Mouse (Mus musculus): ENCODE results near the gene Cachd1. TPM values are rescaled to one million over a fixed set of nuclear protein-coding genes. Genes with fewer than 3 reads are reported as not detected.

The Cachd1 gene
- polyA plus RNA-seq, 1 experiment from 2014 or later: not detected

GRCm38 (mm10) chr4:100777376-100778041, 1.0 kb downstream of the Cachd1 start:
- H3K4me3 ChIP-seq (ENCODE audit: inconsistent target): no peak overlapping the region

DNA sequence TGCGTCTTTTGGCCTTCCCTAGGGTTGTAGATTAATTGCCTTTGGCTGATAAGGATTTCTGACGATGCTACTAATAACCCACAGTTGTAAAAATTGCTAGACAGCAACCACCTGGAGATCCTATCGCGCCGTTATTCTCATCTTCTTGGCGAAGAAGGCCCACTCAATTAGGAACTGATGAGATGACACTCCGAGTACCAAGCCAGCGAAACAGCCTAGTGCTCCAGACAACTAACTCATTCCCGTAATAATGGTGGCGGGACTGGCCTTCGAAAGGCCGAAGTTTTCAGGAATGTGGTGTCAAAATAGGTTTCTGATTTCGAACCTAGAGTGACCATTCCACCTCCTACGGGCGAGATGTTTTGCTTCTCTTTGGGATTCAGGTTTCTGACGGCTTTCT, 1.6 kb downstream of the Cachd1 start:
- Histone ChIP-seq H3K79me2 (ENCODE audit: inconsistent target) (no peaks in the 10 kb centered on the region), H3K36me3 (ENCODE audit: inconsistent target) (no peaks in the 10 kb centered on the region), H3K4me3 (ENCODE audit: inconsistent target) (no peak overlapping the region), H3K27ac (no peak overlapping the region)
- 14% methylated on average over 16 of the region's 16 CpGs for WGBS (ENCODE audit: missing documents)

More at GRCm38 (mm10) chr4:100777376-100778041, 1.0 kb downstream of the Cachd1 start:
- Histone ChIP-seq H3K79me2 (ENCODE audit: inconsistent target) (no peaks in the 10 kb centered on the region), H3K27ac (no peak overlapping the region), H3K36me3 (ENCODE audit: inconsistent target) (no peaks in the 10 kb centered on the region)
- WGBS (ENCODE audit: missing documents): 3% methylated on average over 42 of the region's 42 CpGs

DNA sequence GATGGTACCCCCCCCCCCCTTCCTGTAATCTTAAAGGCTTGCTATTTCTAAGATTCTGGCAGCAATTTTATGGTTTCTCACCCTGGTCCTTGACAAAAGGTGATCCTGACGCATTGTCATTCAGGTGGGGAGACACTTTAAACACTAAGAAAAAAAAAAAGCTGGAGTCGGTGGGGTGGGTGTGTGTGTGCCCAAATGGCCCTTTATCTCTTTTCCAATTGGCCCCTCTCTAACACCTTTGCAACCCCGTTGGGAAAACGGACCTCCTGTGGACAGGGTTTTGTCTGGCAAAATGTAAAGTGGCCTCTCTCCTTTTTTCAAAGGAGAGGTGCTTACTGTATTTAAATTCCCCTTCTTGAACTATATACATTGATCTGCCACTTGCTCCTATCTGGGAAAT, 2.5 kb downstream of the Cachd1 start:
- Histone ChIP-seq H3K27ac (no peak overlapping the region), H3K4me3 (ENCODE audit: inconsistent target) (no peak overlapping the region), H3K79me2 (ENCODE audit: inconsistent target) (no peaks in the 10 kb centered on the region), H3K36me3 (ENCODE audit: inconsistent target) (no peaks in the 10 kb centered on the region)
- 72% methylated on average over 4 of the region's 4 CpGs for WGBS (ENCODE audit: missing documents)

DNA sequence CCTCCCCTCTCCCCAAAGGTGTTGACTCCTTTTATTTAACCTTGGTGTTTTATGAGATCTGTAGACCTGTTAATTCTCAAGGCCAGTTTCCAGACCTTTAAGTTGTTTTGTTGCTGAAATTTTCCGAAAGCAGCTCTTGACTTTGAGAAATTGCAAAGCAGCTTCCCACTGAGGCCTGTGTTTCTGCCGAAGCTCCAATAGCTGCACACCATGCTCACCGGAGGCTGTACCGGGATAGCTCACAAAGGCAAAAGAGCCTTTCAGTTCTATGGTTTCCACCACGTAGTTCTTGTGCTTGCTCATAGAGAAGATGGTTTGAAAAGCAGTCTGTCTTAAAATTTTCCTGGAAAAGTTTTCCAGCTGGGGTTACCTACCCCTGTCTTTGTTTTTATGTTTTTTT, 3.2 kb downstream of the Cachd1 start:
- 94% methylated on average over 5 of the region's 5 CpGs for WGBS (ENCODE audit: missing documents)
- no peak overlapping the region for H3K4me3 ChIP-seq (ENCODE audit: inconsistent target)
- no peaks in the 10 kb centered on the region for H3K36me3 ChIP-seq (ENCODE audit: inconsistent target)
- no peaks in the 10 kb centered on the region for H3K79me2 ChIP-seq (ENCODE audit: inconsistent target)
- no peak overlapping the region for H3K27ac ChIP-seq

DNA sequence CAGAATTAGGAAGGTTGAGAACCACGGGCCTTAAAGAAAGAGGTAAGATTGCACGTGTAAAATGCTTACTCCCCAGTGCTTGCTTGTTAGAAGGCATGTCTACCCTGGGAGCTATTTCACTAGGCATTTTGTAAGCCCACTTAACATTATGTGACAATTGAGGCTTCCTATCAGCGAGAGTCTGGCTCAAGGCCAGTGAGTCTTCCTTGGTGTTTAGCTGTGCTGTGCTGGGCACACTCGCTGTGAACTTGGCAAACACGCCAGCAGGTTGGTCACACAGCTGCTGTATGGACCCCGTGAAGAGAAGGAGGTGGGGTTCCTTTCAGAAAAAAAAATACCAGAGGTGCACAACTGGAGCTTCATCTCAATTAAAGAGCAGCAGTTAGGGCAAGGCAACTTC, 4.4 kb downstream of the Cachd1 start:
- Histone ChIP-seq H3K27ac (no peak overlapping the region), H3K36me3 (ENCODE audit: inconsistent target) (no peaks in the 10 kb centered on the region), H3K4me3 (ENCODE audit: inconsistent target) (no peak overlapping the region), H3K79me2 (ENCODE audit: inconsistent target) (no peaks in the 10 kb centered on the region)
- 84% methylated on average over 6 of the region's 6 CpGs for WGBS (ENCODE audit: missing documents)

DNA sequence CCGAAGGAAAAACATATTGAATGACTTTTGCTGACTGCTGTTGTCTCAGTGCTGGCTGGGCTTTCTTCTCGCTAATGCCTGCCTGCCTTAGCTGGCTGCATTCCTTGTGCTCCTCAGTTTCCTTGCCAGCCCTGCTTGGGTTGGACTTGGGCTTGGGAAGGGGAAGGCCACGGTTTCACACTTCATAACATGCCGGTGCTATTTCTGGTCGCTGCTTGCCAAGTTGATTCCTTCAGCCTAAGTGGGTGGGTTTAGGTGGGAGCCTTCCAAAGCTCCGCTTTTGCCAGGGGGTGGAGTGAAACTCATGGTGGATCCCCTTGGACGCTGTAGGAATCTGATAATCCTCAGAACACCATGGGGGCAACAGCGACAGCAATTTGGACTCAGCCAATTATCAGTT, 5.9 kb downstream of the Cachd1 start:
- Histone ChIP-seq H3K27ac (no peak overlapping the region), H3K4me3 (ENCODE audit: inconsistent target) (no peak overlapping the region), H3K79me2 (ENCODE audit: inconsistent target) (no peaks in the 10 kb centered on the region), H3K36me3 (ENCODE audit: inconsistent target) (no peaks in the 10 kb centered on the region)
- 61% methylated on average over 7 of the region's 8 CpGs for WGBS (ENCODE audit: missing documents)

GRCm38 (mm10) chr4:100782891-100783290, 6.4 kb downstream of the Cachd1 start:
- Histone ChIP-seq H3K36me3 (ENCODE audit: inconsistent target) (no peaks in the 10 kb centered on the region), H3K79me2 (ENCODE audit: inconsistent target) (no peaks in the 10 kb centered on the region), H3K4me3 (ENCODE audit: inconsistent target) (no peak overlapping the region), H3K27ac (no peak overlapping the region)
- 73% methylated on average over 3 of the region's 3 CpGs for WGBS (ENCODE audit: missing documents)

GRCm38 (mm10) chr4:100787201-100787600, 10.7 kb downstream of the Cachd1 start:
- H3K27ac ChIP-seq: no peak overlapping the region
- H3K79me2 ChIP-seq (ENCODE audit: inconsistent target): no peaks in the 10 kb centered on the region
- WGBS (ENCODE audit: missing documents): 91% methylated on average over 3 of the region's 3 CpGs
- no peaks in the 10 kb centered on the region for H3K36me3 ChIP-seq (ENCODE audit: inconsistent target)
- H3K4me3 ChIP-seq (ENCODE audit: inconsistent target): no peak overlapping the region

DNA sequence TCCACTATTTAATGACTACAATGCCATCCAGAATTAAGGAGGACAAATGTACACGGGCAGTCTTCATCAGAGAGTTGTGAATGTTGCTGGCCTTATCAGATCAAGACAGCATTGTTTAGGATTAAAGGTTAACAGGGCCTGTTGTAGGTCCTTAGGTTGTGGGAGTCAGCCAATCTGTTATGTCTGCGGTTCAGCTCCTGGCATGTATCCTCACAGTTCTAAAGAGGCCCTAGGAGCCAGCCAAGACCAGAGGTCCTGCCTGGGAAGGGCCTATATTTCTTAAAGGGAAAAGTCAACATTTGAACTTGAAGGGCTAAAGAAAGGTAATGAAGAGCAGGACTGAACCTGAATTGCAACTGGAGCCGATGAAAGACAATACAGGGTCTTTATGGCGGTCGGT, 13.7 kb downstream of the Cachd1 start:
- 92% methylated on average over 5 of the region's 5 CpGs for WGBS (ENCODE audit: missing documents)
- Histone ChIP-seq H3K27ac (no peak overlapping the region), H3K79me2 (ENCODE audit: inconsistent target) (no peaks in the 10 kb centered on the region), H3K4me3 (ENCODE audit: inconsistent target) (no peak overlapping the region), H3K36me3 (ENCODE audit: inconsistent target) (no peaks in the 10 kb centered on the region)

DNA sequence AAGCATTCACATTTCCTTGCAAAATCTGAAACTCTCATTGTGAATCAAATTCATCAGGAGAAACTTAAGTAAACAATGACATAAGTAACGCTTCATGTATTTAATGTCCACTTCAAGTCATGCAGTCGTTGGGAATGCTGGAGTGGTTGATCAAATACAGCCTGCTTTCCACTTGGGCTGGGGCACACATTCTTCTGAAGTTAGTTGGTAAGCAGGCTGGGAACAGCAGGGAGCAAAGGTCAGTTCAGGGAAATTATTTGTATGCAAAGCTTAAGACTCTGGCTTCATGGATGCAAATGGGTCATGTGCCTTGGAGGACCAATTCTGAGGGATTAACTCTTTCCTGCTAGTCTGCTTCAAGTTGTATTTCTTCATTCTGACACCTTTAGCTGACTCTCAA, 16.7 kb downstream of the Cachd1 start:
- H3K27ac ChIP-seq: no peak overlapping the region
- no peak overlapping the region for H3K4me3 ChIP-seq (ENCODE audit: inconsistent target)
- WGBS (ENCODE audit: missing documents): 67% methylated on average over 2 of the region's 2 CpGs
- H3K36me3 ChIP-seq (ENCODE audit: inconsistent target): no peaks in the 10 kb centered on the region
- H3K79me2 ChIP-seq (ENCODE audit: inconsistent target): no peaks in the 10 kb centered on the region

GRCm38 (mm10) chr4:100795523-100795922, 19.0 kb downstream of the Cachd1 start:
- no peak overlapping the region for H3K27ac ChIP-seq
- 72% methylated on average over 5 of the region's 5 CpGs for WGBS (ENCODE audit: missing documents)
- H3K79me2 ChIP-seq (ENCODE audit: inconsistent target): no peaks in the 10 kb centered on the region

DNA sequence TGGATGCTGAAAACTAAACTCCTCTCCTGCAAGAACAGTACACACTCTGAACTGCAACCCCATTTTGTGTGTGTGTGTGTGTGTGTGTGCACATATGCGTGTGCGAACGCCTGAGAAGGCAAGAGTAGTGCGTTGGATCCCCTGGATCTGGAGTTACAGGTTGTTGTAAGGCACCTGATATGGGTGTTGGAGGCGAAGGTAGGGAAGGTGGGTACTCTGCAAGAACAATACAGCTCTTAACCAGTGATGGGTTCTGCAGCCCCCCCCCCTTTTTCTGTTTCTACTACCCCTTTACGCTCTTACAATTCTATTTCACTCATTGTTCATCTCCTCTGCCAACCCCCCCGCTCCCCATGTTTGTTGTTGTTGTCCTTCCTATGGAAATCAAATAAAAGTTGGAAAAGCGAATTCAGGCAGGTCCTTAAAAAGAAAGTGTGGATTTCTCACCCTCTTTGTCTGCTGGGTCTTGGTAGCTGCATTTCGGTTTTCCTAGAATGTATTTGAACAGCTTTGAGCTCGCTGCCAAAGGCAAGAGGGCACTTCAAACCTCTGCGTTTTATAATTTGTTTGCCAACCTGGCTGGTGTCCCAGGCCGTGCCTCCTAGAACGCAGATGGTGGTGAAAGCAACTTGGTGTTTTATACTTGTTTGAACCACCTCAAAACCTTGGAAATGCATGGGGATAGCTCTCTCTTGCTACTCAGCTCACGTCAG, 24.4 kb downstream of the Cachd1 start:
- Histone ChIP-seq H3K4me3 (ENCODE audit: inconsistent target) (no peak overlapping the region), H3K36me3 (ENCODE audit: inconsistent target) (no peaks in the 10 kb centered on the region), H3K79me2 (ENCODE audit: inconsistent target) (no peaks in the 10 kb centered on the region), H3K27ac (no peak overlapping the region)
- WGBS (ENCODE audit: missing documents): 93% methylated on average over 11 of the region's 14 CpGs

More at GRCm38 (mm10) chr4:100795523-100795922, 19.0 kb downstream of the Cachd1 start:
- Histone ChIP-seq H3K4me3 (ENCODE audit: inconsistent target) (no peak overlapping the region), H3K36me3 (ENCODE audit: inconsistent target) (no peaks in the 10 kb centered on the region)

DNA sequence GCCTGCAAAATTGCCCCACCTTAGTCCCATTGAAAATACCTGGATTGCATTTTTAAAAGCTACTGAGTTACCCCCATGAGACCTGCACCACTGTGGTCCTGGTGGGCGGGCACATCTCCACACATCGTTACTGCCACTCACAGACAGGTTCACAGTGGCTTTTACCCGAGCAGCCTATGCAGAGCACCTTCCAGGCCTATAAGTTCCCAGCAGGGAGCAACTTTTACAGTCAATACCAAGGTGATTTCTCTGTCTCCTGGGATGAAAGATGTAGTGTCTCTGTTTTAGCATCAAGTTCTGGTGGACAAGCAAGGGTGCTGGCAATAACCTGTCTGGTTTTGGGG, 24.9 kb downstream of the Cachd1 start:
- H3K36me3 ChIP-seq (ENCODE audit: inconsistent target): no peaks in the 10 kb centered on the region
- no peak overlapping the region for H3K27ac ChIP-seq
- WGBS (ENCODE audit: missing documents): 84% methylated on average over 3 of the region's 3 CpGs
- H3K4me3 ChIP-seq (ENCODE audit: inconsistent target): no peak overlapping the region
- H3K79me2 ChIP-seq (ENCODE audit: inconsistent target): no peaks in the 10 kb centered on the region

GRCm38 (mm10) chr4:100811057-100811695, 34.7 kb downstream of the Cachd1 start:
- WGBS (ENCODE audit: missing documents): 74% methylated on average over 5 of the region's 5 CpGs
- Histone ChIP-seq H3K27ac (no peak overlapping the region), H3K4me3 (ENCODE audit: inconsistent target) (no peak overlapping the region), H3K79me2 (ENCODE audit: inconsistent target) (no peaks in the 10 kb centered on the region), H3K36me3 (ENCODE audit: inconsistent target) (no peaks in the 10 kb centered on the region)

DNA sequence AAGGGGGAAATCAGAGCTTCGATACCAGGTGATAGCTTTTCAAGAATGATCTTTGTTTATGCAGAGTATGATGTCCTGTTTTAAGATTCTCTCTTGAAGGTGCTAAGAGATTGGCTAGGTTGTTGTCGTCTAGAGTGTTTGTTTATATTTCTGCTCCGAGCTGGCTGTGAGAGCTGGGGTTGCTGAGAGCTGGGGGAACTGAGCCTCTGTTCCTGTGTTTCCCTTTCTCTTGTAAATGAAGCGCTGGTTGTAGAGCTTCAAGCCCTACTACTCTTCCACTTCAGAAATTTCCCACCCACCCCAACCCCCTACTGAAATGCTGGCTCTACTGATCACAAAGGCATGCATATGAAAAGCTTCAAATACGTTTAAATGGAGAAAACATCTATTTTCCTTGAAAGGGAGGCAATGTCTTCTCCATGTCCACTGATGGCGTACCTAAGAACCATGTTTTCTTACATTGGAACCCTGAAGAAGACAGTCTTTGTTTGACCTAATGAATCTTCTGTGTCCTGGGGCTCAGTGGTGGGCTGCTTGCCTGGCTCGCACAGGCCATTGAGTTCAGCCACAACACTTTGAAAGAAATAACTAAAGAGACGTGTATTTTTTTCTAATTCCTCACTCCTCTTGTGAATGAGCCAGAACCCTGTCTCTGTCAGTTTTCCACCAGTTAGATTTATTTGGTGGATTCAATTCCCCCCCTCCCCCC, 35.5 kb downstream of the Cachd1 start:
- Histone ChIP-seq H3K27ac (no peak overlapping the region), H3K4me3 (ENCODE audit: inconsistent target) (no peak overlapping the region), H3K79me2 (ENCODE audit: inconsistent target) (no peaks in the 10 kb centered on the region), H3K36me3 (ENCODE audit: inconsistent target) (no peaks in the 10 kb centered on the region)
- 66% methylated on average over 8 of the region's 8 CpGs for whole genome bisulfite sequencing (ENCODE audit: missing documents)
